Mouse (Mus musculus): ENCODE data around the gene Gm3854. TPM values are rescaled to one million over a fixed set of nuclear protein-coding genes. Genes with fewer than 3 reads are reported as not detected.
"Not testable (repeated sequence)": the region's sequence is repeated elsewhere in the genome, so short reads cannot be mapped to it uniquely, and the experiment has no call there.

The Gm3854 gene
- polyA plus RNA-seq (2012; ENCODE audit: insufficient read depth, insufficient read length, low replicate concordance, missing spikeins) = not detected in 2 replicates

GRCm38 (mm10) chr7:6343501-6344071 is at the start of gene Gm3854:
Gene Gm3854 (plus strand): TSS chr7:6343759.
- Histone ChIP-seq H3K4me1 (ENCODE audit: control insufficient read depth, insufficient read depth, low read length) (no peaks in the 10 kb centered on the region), H3K27ac (ENCODE audit: insufficient read depth, low read depth, low read length) (peak within 1 kb of the TSS; percentile 94), H3K4me3 (ENCODE audit: insufficient read depth, low read depth, low read length) (peak within 1 kb of the TSS; percentile 90)
- TF ChIP-seq CTCF (IDR thresholded peaks at IDR 0.05; ENCODE audit: insufficient read depth, low read depth, low read length) (no peak), POLR2A (IDR thresholded peaks at IDR 0.05; ENCODE audit: insufficient read depth, low read depth, low read length) (peak; percentile 19; the same call in 1 of the 2 replicates)
- under 1% methylated on average over 26 of the region's 26 CpGs for WGBS

GRCm38 (mm10) chr7:6300796-6301195 is 42.8 kb upstream of the Gm3854 start:
- WGBS = 80% methylated on average over 11 of the region's 11 CpGs
- not testable (repeated sequence) for H3K4me3 ChIP-seq (ENCODE audit: insufficient read depth, low read depth, low read length); H3K27ac ChIP-seq (ENCODE audit: insufficient read depth, low read depth, low read length); H3K4me1 ChIP-seq (ENCODE audit: control insufficient read depth, insufficient read depth, low read length)

- Histone ChIP-seq H3K27ac (ENCODE audit: insufficient read depth, low read depth, low read length) (peak overlapping the region; percentile 80), H3K4me1 (ENCODE audit: control insufficient read depth, insufficient read depth, low read length) (no peaks in the 10 kb centered on the region; the same call in 1 of the 2 replicates), H3K4me3 (ENCODE audit: insufficient read depth, low read depth, low read length) (peak overlapping the region; percentile 86)
- TF ChIP-seq POLR2A (IDR thresholded peaks at IDR 0.05; ENCODE audit: insufficient read depth, low read depth, low read length) (no peak), CTCF (IDR thresholded peaks at IDR 0.05; ENCODE audit: insufficient read depth, low read depth, low read length) (no peak)
- 10% methylated on average over 23 of the region's 23 CpGs for WGBS
Observed at GRCm38 (mm10) chr7:6330458-6331232, 12.9 kb upstream of the Gm3854 start.

- H3K4me3 ChIP-seq (ENCODE audit: insufficient read depth, low read depth, low read length) = peak within 1 kb of the TSS; percentile 86
- TF ChIP-seq POLR2A (IDR thresholded peaks at IDR 0.05; ENCODE audit: insufficient read depth, low read depth, low read length) (peak; percentile 68), CTCF (IDR thresholded peaks at IDR 0.05; ENCODE audit: insufficient read depth, low read depth, low read length) (no peak)
- WGBS = 5% methylated on average over 31 of the region's 31 CpGs
- peak within 1 kb of the TSS; percentile 80 for H3K27ac ChIP-seq (ENCODE audit: insufficient read depth, low read depth, low read length)
- no peaks in the 10 kb centered on the region; the same call in 1 of the 2 replicates for H3K4me1 ChIP-seq (ENCODE audit: control insufficient read depth, insufficient read depth, low read length)
Observed at GRCm38 (mm10) chr7:6331233-6331956, 12.2 kb upstream of the Gm3854 start, which contains the start of gene Zfp583. Gene Zfp583 (minus strand): TSS chr7:6331285.

GRCm38 (mm10) chr7:6339865-6340264 is 3.7 kb upstream of the Gm3854 start:
- 82% methylated on average over 5 of the region's 5 CpGs for WGBS

DNA sequence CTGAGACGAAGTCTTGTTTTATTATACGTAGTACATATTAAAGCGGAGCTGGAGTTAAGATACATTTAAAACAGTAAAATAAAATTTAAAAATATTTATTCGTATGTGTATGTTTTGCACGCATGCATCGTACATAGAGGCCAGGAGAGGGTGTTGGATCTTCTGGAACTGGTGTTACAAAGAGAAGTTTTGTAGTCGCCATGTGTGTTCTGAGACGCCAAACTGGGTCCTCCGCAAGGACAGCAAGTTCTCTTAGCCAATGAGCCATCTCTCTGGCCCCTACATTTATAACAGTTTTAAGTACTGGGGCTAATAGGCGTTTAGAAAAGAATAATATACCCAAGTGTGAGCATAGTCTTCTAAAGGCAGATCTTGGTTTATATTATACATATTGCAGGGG is 565 bp downstream of the Gm3854 start:
- 30% methylated on average over 10 of the region's 10 CpGs for WGBS
- Histone ChIP-seq H3K27ac (ENCODE audit: insufficient read depth, low read depth, low read length) (no peak overlapping the region; the same call in 1 of the 2 replicates), H3K4me1 (ENCODE audit: control insufficient read depth, insufficient read depth, low read length) (no peaks in the 10 kb centered on the region)

More at GRCm38 (mm10) chr7:6339865-6340264, 3.7 kb upstream of the Gm3854 start:
- Histone ChIP-seq H3K4me1 (ENCODE audit: control insufficient read depth, insufficient read depth, low read length) (no peaks in the 10 kb centered on the region), H3K4me3 (ENCODE audit: insufficient read depth, low read depth, low read length) (no peak overlapping the region), H3K27ac (ENCODE audit: insufficient read depth, low read depth, low read length) (no peak overlapping the region)
- no peak for TF ChIP-seq POLR2A (IDR thresholded peaks at IDR 0.05; ENCODE audit: insufficient read depth, low read depth, low read length)
- no peak for TF ChIP-seq CTCF (IDR thresholded peaks at IDR 0.05; ENCODE audit: insufficient read depth, low read depth, low read length)

GRCm38 (mm10) chr7:6358121-6358520 is 14.6 kb downstream of the Gm3854 start:
- TF ChIP-seq POLR2A (IDR thresholded peaks at IDR 0.05; ENCODE audit: insufficient read depth, low read depth, low read length) = no peak
- TF ChIP-seq CTCF (IDR thresholded peaks at IDR 0.05; ENCODE audit: insufficient read depth, low read depth, low read length) = no peak
- no peak overlapping the region for H3K4me3 ChIP-seq (ENCODE audit: insufficient read depth, low read depth, low read length)
- H3K27ac ChIP-seq (ENCODE audit: insufficient read depth, low read depth, low read length) = no peak overlapping the region
- WGBS = 62% methylated on average over 2 of the region's 2 CpGs
- no peaks in the 10 kb centered on the region for H3K4me1 ChIP-seq (ENCODE audit: control insufficient read depth, insufficient read depth, low read length)

More for the DNA sequence above, 565 bp downstream of the Gm3854 start:
- H3K4me3 ChIP-seq (ENCODE audit: insufficient read depth, low read depth, low read length) = peak overlapping the region; percentile 35
- no peak for TF ChIP-seq CTCF (IDR thresholded peaks at IDR 0.05; ENCODE audit: insufficient read depth, low read depth, low read length)
- TF ChIP-seq POLR2A (IDR thresholded peaks at IDR 0.05; ENCODE audit: insufficient read depth, low read depth, low read length) = no peak

DNA sequence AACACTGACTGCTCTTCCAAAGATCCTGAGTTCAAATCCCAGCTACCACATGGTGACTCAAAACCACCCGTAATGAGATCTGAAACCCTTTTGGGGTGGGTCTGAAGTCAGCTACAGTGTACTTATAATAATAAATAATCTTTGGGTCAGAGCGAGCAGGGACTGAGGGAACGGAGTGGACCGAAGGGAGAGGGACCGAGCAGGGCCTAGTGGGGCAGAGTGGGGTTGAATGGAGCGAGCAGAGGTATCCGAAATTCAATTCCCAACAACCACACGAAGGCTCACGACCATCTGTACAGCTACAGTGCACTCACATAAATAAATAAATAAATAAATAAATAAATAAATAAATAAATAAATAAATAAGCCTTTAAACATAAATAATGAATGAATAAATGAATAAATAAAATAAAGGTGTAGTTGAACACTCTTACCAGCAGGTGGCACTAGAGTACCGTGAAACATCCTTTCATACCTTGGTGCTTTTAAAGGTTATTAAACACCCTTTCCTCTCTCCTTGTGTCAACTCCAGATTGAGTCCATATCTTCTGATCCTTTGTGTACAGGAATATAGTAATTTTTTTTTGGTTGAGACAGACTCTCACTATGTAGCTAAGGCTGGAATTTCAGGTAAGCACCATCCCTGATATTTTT is 15.5 kb downstream of the Gm3854 start:
- no peak overlapping the region for H3K4me3 ChIP-seq (ENCODE audit: insufficient read depth, low read depth, low read length)
- TF ChIP-seq CTCF (IDR thresholded peaks at IDR 0.05; ENCODE audit: insufficient read depth, low read depth, low read length) (no peak), POLR2A (IDR thresholded peaks at IDR 0.05; ENCODE audit: insufficient read depth, low read depth, low read length) (no peak)
- WGBS = 56% methylated on average over 10 of the region's 10 CpGs
- no peaks in the 10 kb centered on the region for H3K4me1 ChIP-seq (ENCODE audit: control insufficient read depth, insufficient read depth, low read length)
- no peak overlapping the region for H3K27ac ChIP-seq (ENCODE audit: insufficient read depth, low read depth, low read length)
